Mouse (Mus musculus) intestine, postnatal 0 days (tissue): ENCODE data around the gene Ddx59. TPM values are rescaled to one million over a fixed set of nuclear protein-coding genes. Genes with fewer than 3 reads are reported as not detected.

Source experiments
- ATAC-seq: fragments of 200-750 bp; cut with Nextera tagmentation; 2 replicates; pipeline ENCODE4 v1.8.0; 2017; ENCODE audit warnings: mild to moderate bottlenecking, moderate TSS enrichment, moderate library complexity
- H3K27ac ChIP-seq: fragments of 300-500 bp; sonication (generic); 2 replicates; pipeline ENCODE4 v1.5.1; 2014; ENCODE audit warnings: mild to moderate bottlenecking, low read depth, low read length, moderate library complexity
- H3K27me3 ChIP-seq: fragments of 300-500 bp; sonication (generic); replicated peaks from 2 replicates; pipeline ENCODE4 v1.6.1; 2014; ENCODE audit warnings: low read length, mixed read lengths; ENCODE audit not compliant: control insufficient read depth, insufficient read depth
- H3K36me3 ChIP-seq: fragments of 300-500 bp; sonication (generic); 2 replicates; pipeline ENCODE4 v1.6.1; 2014; ENCODE audit warnings: mild to moderate bottlenecking, moderate library complexity; ENCODE audit not compliant: control insufficient read depth, insufficient read depth
- H3K4me1 ChIP-seq: fragments of 300-500 bp; sonication (generic); replicated peaks from 2 replicates; pipeline ENCODE4 v1.6.1; 2014; ENCODE audit warnings: antibody characterized with exemption, low read length, mixed read lengths; ENCODE audit not compliant: control insufficient read depth, insufficient read depth
- H3K4me2 ChIP-seq: fragments of 300-500 bp; sonication (generic); replicated peaks from 2 replicates; pipeline ENCODE4 v1.6.1; 2014; ENCODE audit warnings: low read depth, mild to moderate bottlenecking, moderate library complexity
- H3K4me3 ChIP-seq: fragments of 300-500 bp; sonication (generic); 2 replicates; pipeline ENCODE4 v1.5.1; 2014; ENCODE audit warnings: low read depth, low read length
- H3K9ac ChIP-seq: fragments of 300-500 bp; sonication (generic); 2 replicates; pipeline ENCODE4 v1.6.1; 2014; ENCODE audit warnings: mild to moderate bottlenecking, low read depth, low read length
- H3K9me3 ChIP-seq: fragments of 300-500 bp; sonication (generic); 2 replicates; pipeline ENCODE4 v1.6.1; 2016; ENCODE audit warnings: mixed run types; ENCODE audit not compliant: control insufficient read depth
- CTCF ChIP-seq: sonication (generic); IDR thresholded peaks from 2 replicates; pipeline ENCODE4 v1.5.1; 2016; ENCODE audit warnings: low read depth, mild to moderate bottlenecking, control low read depth, antibody characterized with exemption, moderate library complexity
- WGBS: fragments of 180-500 bp; shearing (Covaris S2); extraction: QIAGEN DNeasy Blood & Tissue Kit; methylation state at CpG from one replicate; pipeline ENCODE4 v1.1.7; 2014; 5-methylcytosine and 5-hydroxymethylcytosine counted together
- polyA plus RNA-seq: library from polyadenylated mRNA; unstranded; fragments of >200 nt; fragmentation: Nextera tagmentation; extraction: Ambion mirVana; gene quantifications from 2 replicates; pipeline ENCODE4 v1.2.1, GENCODE M21; 2015

Gene Ddx59
- polyA plus RNA-seq, 1 experiment from 2014 or later = 6.0 TPM

DNA sequence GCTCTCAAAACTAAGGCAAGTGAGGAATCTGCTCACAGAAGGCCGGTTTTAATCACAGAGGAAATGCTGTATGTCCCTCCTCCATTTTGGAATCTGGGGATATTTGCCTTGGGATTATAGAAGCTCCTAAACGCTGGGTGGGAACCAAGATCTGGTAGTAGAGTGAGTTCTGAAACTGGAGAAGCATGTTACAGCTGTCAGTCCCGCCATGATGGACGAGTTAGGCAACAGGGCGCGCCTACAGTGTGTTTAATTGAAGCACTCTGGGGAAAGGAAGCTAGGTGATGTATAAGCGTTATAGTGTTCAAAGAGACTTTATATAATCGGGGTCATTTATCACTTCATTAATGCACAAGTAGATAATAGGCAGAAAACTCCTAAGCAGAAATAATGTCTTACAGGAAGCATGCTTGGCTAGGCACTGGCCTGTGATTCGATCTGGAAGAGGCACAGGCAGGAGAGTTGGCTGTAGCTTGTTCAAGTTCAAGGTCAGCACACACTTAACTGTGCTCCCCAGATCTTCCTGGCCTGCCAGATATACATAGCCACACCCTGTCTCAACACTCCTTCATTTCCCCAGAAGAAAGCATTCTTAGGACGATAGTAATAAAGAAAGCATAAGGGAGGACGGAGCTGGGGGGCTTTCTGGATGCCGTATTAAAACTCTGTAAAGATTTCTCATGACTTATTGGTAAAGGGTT lies 29.6 kb downstream of the Ddx59 start:
- Histone ChIP-seq H3K9ac (no peak overlapping the region), H3K36me3 (peaks cover 4% of the 10 kb centered on the region; the same call in 1 of the 2 replicates), H3K27me3 (0 out of 2 replicates have a peak, but pooled peaks cover 6% of the 10 kb centered on the region), H3K9me3 (no peaks in the 10 kb centered on the region), H3K27ac (no peak overlapping the region), H3K4me2 (no peak overlapping the region), H3K4me3 (no peak overlapping the region), H3K4me1 (no peaks in the 10 kb centered on the region)
- 61% methylated on average over 12 of the region's 12 CpGs for WGBS
- no peak for TF ChIP-seq CTCF
- no peak for ATAC-seq

- Histone ChIP-seq H3K4me2 (no peak overlapping the region), H3K9me3 (no peaks in the 10 kb centered on the region), H3K27ac (no peak overlapping the region), H3K4me3 (no peak overlapping the region), H3K36me3 (no peaks in the 10 kb centered on the region), H3K9ac (no peak overlapping the region), H3K4me1 (no peaks in the 10 kb centered on the region), H3K27me3 (0 out of 2 replicates have a peak, but pooled peaks cover 10% of the 10 kb centered on the region)
- 46% methylated on average over 10 of the region's 10 CpGs for WGBS
- TF ChIP-seq CTCF = no peak
- no peak for ATAC-seq
These were observed 31.9 kb downstream of the Ddx59 start for GRCm38 (mm10) chr1:136446933-136447332.

DNA sequence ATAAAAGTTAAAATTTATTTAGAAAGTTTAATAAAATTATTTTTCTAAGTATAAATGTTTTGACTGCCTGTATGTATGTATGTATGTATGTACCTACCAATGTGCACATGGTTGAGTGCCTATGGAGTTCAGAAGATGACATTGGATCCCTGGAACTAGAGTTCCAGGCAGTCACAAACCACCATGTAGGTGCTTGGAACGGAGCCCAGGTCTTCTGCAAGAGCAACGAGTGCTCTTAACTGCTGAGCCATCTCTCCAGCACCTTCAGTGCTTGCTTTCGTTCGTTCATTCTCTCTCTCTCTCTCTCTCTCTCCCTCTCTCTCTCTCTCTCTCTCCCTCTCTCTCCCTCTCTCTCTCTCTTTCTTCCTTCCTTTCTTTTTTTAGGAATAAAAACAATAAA lies 32.3 kb downstream of the Ddx59 start:
- 37% methylated on average over 4 of the region's 4 CpGs for WGBS
- H3K36me3 ChIP-seq = no peaks in the 10 kb centered on the region
- no peak overlapping the region for H3K4me3 ChIP-seq
- H3K9me3 ChIP-seq = no peaks in the 10 kb centered on the region
- H3K9ac ChIP-seq = no peak overlapping the region
- no peak for TF ChIP-seq CTCF
- no peak overlapping the region for H3K4me2 ChIP-seq
- ATAC-seq = no peak
- H3K27me3 ChIP-seq = 0 out of 2 replicates have a peak, but pooled peaks cover 12% of the 10 kb centered on the region
- no peaks in the 10 kb centered on the region for H3K4me1 ChIP-seq
- no peak overlapping the region for H3K27ac ChIP-seq

DNA sequence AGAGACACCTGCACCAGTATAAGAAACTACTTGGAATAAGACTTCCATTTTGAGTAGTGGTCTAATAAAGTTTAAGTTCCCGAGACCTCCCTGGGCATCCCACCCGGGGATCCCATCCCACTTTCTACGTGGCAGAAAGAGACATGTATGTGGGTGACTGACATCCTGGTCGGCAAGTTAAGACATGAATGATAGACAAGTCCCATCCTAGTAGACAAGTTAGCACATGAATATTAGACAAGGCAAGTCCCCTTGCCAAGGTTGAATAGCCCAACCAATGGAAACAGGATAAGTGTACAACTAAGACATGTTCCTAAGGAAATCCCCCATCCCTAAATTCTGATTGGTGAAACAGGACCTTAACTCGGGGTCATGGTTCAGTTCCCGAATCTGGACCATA lies 34.5 kb downstream of the Ddx59 start:
- H3K27ac ChIP-seq = no peak overlapping the region
- H3K4me3 ChIP-seq = no peak overlapping the region
- no peaks in the 10 kb centered on the region for H3K36me3 ChIP-seq
- no peak for TF ChIP-seq CTCF
- no peaks in the 10 kb centered on the region for H3K9me3 ChIP-seq
- no peak overlapping the region for H3K9ac ChIP-seq
- WGBS = 95% methylated on average over 6 of the region's 6 CpGs
- H3K4me2 ChIP-seq = no peak overlapping the region
- no peak for ATAC-seq
- no peaks in the 10 kb centered on the region for H3K4me1 ChIP-seq
- 0 out of 2 replicates have a peak, but pooled peaks cover 19% of the 10 kb centered on the region for H3K27me3 ChIP-seq

DNA sequence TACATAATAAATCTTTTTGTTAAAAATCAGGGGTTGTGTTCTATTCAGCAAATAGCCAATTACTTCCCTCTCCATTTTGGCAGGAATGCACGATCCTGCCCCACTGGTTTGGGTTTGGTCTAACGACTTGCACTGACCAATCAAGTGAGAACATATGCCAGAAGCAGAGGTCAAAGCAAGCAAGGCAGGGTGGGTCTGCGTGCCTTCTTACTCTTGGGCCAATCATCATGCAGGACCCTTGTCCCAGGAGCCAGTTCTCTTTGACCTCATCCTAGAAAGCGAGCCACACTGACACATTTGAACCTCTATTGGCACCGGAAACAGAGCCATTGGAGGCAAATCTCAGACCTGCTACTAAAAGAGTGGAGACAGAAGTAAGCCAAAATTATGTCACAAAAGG lies 35.1 kb downstream of the Ddx59 start:
- no peak for TF ChIP-seq CTCF
- no peak overlapping the region for H3K4me3 ChIP-seq
- H3K27me3 ChIP-seq = 0 out of 2 replicates have a peak, but pooled peaks cover 19% of the 10 kb centered on the region
- H3K4me2 ChIP-seq = no peak overlapping the region
- no peak for ATAC-seq
- H3K9ac ChIP-seq = no peak overlapping the region
- H3K36me3 ChIP-seq = no peaks in the 10 kb centered on the region
- no peak overlapping the region for H3K27ac ChIP-seq
- no peaks in the 10 kb centered on the region for H3K9me3 ChIP-seq
- H3K4me1 ChIP-seq = no peaks in the 10 kb centered on the region
- 73% methylated on average over 5 of the region's 5 CpGs for WGBS

- Histone ChIP-seq H3K27me3 (0 out of 2 replicates have a peak, but pooled peaks cover 13% of the 10 kb centered on the region), H3K4me3 (no peak overlapping the region), H3K4me2 (no peak overlapping the region), H3K4me1 (no peaks in the 10 kb centered on the region), H3K9ac (no peak overlapping the region), H3K9me3 (no peaks in the 10 kb centered on the region), H3K27ac (no peak overlapping the region), H3K36me3 (no peaks in the 10 kb centered on the region)
- WGBS = 79% methylated on average over 5 of the region's 5 CpGs
- no peak for TF ChIP-seq CTCF
- no peak for ATAC-seq
These were observed 37.4 kb downstream of the Ddx59 start for GRCm38 (mm10) chr1:136452421-136452820.
